Mouse (Mus musculus) forebrain, embryonic 14.5 days (tissue): ENCODE measurements at regions not wholly inside any gene's neighbourhood (a gene's known extent, or its start where the extent isn't known, plus 50 kb on each side); places are given as distances from the start of the nearest gene placed in this dataset.

Experiments
- ATAC-seq: fragments of 200-750 bp; cut with Nextera tagmentation; 2 replicates; pipeline ENCODE4 v1.8.0; 2017; ENCODE audit warnings: mild to moderate bottlenecking, moderate library complexity
- DNase-seq: peaks from one replicate; pipeline ENCODE4 v3.0.0-alpha.2; 2015; ENCODE audit warnings: low spot score
- H3K27ac ChIP-seq: fragments of 300-500 bp; sonication (generic); 2 replicates; pipeline ENCODE4 v1.5.1; 2014; ENCODE audit warnings: low read depth, mild to moderate bottlenecking, control low read depth, low read length, moderate library complexity
- H3K27me3 ChIP-seq: fragments of 300-500 bp; sonication (generic); replicated peaks from 2 replicates; pipeline ENCODE4 v1.6.1; 2014; ENCODE audit warnings: low read length, control low read depth, mixed read lengths; ENCODE audit not compliant: control insufficient read depth, insufficient read depth
- H3K36me3 ChIP-seq: fragments of 300-500 bp; sonication (generic); 2 replicates; pipeline ENCODE4 v1.6.1; 2014; ENCODE audit warnings: low read length, control low read depth; ENCODE audit not compliant: control insufficient read depth, insufficient read depth
- H3K4me1 ChIP-seq: fragments of 300-500 bp; sonication (generic); 2 replicates; pipeline ENCODE4 v1.6.1; 2014; ENCODE audit warnings: antibody characterized with exemption, low read length, control low read depth; ENCODE audit not compliant: control insufficient read depth, insufficient read depth
- H3K4me2 ChIP-seq: fragments of 300-500 bp; sonication (generic); 2 replicates; pipeline ENCODE4 v1.6.1; 2014; ENCODE audit warnings: mild to moderate bottlenecking, control low read depth, low read length
- H3K4me3 ChIP-seq: fragments of 300-500 bp; sonication (generic); 2 replicates; pipeline ENCODE4 v1.5.1; 2014; ENCODE audit warnings: low read depth, low read length, control low read depth
- H3K9ac ChIP-seq: fragments of 300-500 bp; sonication (generic); 2 replicates; pipeline ENCODE4 v1.6.1; 2014; ENCODE audit warnings: mild to moderate bottlenecking, low read length, control low read depth, moderate library complexity
- H3K9me3 ChIP-seq: fragments of 300-500 bp; sonication (generic); replicated peaks from 2 replicates; pipeline ENCODE4 v1.6.1; 2016; ENCODE audit warnings: low read length, control low read depth, mixed read lengths; ENCODE audit not compliant: control insufficient read depth
- WGBS: fragments of 180-500 bp; shearing (Covaris S2); extraction: QIAGEN DNeasy Blood & Tissue Kit; methylation state at CpG from one replicate; pipeline ENCODE4 v1.1.7; 2014; 5-methylcytosine and 5-hydroxymethylcytosine counted together

DNA sequence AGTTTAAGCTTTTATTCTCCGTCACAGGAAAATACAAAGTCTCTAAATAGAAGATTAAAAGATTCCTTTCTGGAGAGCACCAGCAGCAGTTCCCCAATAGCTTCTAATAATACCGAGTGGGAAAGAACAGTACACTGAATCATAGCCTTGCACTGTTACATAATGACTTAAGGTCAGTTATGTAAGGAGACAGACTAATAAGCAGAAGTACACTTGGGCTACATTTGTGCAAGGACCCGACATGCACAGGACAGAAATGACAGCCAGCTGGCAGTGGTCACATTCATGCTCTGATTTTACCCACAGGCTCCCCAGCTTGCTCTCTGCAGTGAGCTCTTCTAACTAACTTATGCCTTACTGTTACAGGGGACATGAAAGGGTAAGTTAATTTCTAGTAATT is 212.4 kb upstream of the Htr2a start:
- DNase-seq = no peak
- 50% methylated on average over 3 of the region's 3 CpGs for WGBS

DNA sequence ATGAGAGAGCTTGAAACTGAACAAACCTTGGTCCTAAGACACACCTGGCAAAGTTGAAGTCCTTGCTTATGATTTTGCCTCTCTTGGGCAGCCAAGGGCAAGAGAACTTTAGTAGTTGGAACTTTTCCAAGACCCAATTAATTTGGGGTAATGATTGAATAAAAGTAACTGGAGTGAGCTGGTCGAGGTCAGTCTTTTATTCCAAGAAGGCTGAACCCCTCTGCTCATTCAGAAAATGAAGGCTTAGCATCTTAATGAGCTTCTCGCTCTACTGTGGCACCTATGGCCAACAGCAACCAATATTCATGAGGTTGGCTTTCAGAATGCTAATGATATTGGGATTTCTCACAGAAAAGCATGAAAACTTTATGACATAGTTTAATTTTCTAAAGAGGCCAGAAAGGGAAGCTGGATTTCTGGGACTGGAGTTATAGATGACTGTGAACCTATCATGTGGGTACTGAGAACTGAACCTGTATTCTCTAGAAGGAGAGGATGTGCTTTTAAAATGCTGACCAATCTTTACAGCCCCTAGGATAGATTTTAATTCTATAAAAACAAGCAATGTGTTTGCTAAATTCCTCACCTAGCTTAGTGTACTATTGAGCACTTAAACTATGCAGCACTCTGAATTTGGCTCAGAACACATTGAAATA is 176.5 kb upstream of the Htr2a start:
- Histone ChIP-seq H3K27ac (no peak overlapping the region), H3K4me3 (no peak overlapping the region), H3K9ac (no peak overlapping the region), H3K4me2 (no peak overlapping the region), H3K27me3 (no peaks in the 10 kb centered on the region), H3K36me3 (no peaks in the 10 kb centered on the region), H3K9me3 (no peaks in the 10 kb centered on the region), H3K4me1 (no peaks in the 10 kb centered on the region)
- peak; percentile 83 for DNase-seq
- ATAC-seq = peak; percentile 87
- WGBS = 4% methylated on average over 2 of the region's 2 CpGs

More for the DNA sequence above, 212.4 kb upstream of the Htr2a start:
- Histone ChIP-seq H3K9ac (no peak overlapping the region), H3K27me3 (no peaks in the 10 kb centered on the region), H3K27ac (no peak overlapping the region), H3K4me2 (no peak overlapping the region), H3K36me3 (no peaks in the 10 kb centered on the region), H3K4me3 (no peak overlapping the region), H3K9me3 (no peaks in the 10 kb centered on the region), H3K4me1 (no peaks in the 10 kb centered on the region)
- no peak for ATAC-seq

DNA sequence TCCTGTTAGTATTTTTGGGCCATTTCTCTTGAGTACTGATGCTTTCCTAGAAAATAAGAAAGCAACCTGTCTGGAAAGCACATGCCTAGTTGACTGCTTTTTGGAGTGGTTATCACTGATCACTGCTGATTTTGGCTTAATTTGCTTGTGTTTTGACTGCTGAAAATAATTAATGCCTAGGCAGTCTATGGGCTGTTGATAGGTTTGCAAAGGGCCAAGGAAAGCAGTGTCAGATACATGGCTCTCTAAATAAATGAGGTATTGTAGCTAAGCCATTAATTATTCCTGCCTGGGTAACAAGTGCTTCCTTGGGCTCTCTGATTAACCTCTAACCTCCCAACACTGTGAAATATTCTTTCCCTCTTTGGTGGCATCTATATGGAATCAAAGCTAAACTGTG is 145.1 kb upstream of the Htr2a start:
- Histone ChIP-seq H3K27ac (no peak overlapping the region), H3K4me1 (no peaks in the 10 kb centered on the region), H3K4me2 (no peak overlapping the region), H3K4me3 (no peak overlapping the region), H3K27me3 (no peaks in the 10 kb centered on the region), H3K9me3 (no peaks in the 10 kb centered on the region), H3K9ac (no peak overlapping the region), H3K36me3 (no peaks in the 10 kb centered on the region)
- ATAC-seq = peak; percentile 80; the same call in 1 of the 2 replicates
- peak; percentile 61 for DNase-seq

DNA sequence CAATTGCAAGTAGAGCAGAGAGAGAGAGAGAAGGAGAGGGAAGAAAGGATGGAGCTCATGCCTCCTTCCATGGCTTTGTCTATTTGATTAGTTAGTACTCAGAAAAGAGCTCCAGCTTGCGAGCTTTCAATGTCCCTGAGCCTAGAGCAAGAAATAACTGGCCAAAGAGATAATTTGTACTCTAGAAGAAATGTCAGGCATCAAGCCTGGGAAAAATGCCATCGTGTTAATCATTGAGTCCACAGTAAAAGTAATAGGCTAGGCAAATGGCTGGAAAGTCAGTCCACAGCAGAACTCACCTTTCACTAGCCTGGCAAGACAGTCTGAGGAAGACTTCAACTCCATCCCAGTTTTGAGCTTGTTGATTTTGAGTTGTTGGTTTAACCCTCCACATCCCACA is 129.1 kb upstream of the Htr2a start:
- Histone ChIP-seq H3K27me3 (no peaks in the 10 kb centered on the region), H3K27ac (no peak overlapping the region), H3K9me3 (no peaks in the 10 kb centered on the region), H3K36me3 (no peaks in the 10 kb centered on the region), H3K4me3 (no peak overlapping the region), H3K9ac (no peak overlapping the region), H3K4me1 (no peaks in the 10 kb centered on the region), H3K4me2 (no peak overlapping the region)
- no peak for DNase-seq
- ATAC-seq = no peak
- WGBS = 81% methylated on average over 2 of the region's 2 CpGs

- DNase-seq (no peak), ATAC-seq (no peak)
- WGBS = 96% methylated on average over 3 of the region's 3 CpGs
- Histone ChIP-seq H3K4me3 (no peak overlapping the region), H3K4me2 (no peak overlapping the region), H3K9me3 (no peaks in the 10 kb centered on the region), H3K27me3 (no peaks in the 10 kb centered on the region), H3K27ac (no peak overlapping the region), H3K9ac (no peak overlapping the region), H3K36me3 (no peaks in the 10 kb centered on the region), H3K4me1 (no peaks in the 10 kb centered on the region)
These were observed 124.2 kb upstream of the Htr2a start for GRCm38 (mm10) chr14:74516451-74516850.

DNA sequence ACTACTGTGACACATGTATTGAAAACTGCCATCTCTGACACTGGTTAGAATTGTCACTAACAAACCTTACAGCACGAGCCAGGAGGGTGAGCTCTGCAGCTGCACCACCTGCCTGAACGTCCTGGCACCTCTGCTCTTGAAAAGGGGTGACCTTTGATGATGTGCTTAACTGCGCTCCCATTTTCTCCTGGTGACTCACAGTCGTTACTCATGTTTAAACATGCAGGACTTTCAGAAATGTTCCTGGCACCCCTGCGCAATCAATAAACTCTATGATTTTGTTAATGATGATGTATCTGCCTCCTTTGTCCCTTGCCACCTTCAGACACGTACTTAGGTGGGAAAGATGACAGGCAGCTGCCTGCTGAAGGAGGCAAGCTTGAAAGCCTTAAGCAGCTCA is 121.1 kb upstream of the Htr2a start:
- Histone ChIP-seq H3K4me2 (no peak overlapping the region), H3K9ac (no peak overlapping the region), H3K27ac (no peak overlapping the region), H3K9me3 (no peaks in the 10 kb centered on the region), H3K4me3 (no peak overlapping the region), H3K36me3 (no peaks in the 10 kb centered on the region), H3K4me1 (no peaks in the 10 kb centered on the region), H3K27me3 (no peaks in the 10 kb centered on the region)
- 72% methylated on average over 6 of the region's 6 CpGs for WGBS
- ATAC-seq (no peak), DNase-seq (no peak)

DNA sequence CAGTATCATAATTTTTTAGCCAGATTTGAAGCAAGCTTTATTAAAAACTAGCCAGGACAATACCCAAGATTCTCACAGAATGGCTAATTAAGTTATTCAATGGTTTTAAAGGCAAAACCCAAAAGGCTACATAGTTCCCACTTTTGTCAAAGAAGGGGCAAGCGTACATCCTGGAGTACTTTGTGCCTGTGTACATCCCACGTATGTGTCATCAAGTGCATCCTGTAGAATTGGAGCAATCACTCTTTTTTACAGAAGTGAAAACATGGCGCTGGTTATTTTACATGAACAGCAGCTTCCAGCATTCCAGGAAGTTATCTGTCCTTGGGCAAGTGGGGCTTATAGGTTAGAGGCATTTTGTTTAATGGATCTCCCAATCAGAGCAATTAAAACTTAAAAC is 119.0 kb upstream of the Htr2a start:
- H3K4me1 ChIP-seq = no peaks in the 10 kb centered on the region
- H3K4me3 ChIP-seq = no peak overlapping the region
- no peak overlapping the region for H3K4me2 ChIP-seq
- H3K36me3 ChIP-seq = no peaks in the 10 kb centered on the region
- ATAC-seq (no peak), DNase-seq (no peak)
- no peaks in the 10 kb centered on the region for H3K9me3 ChIP-seq
- 94% methylated on average over 3 of the region's 3 CpGs for WGBS
- H3K27ac ChIP-seq = no peak overlapping the region
- no peak overlapping the region for H3K9ac ChIP-seq
- H3K27me3 ChIP-seq = no peaks in the 10 kb centered on the region

- H3K27ac ChIP-seq = no peak overlapping the region
- H3K4me2 ChIP-seq = no peak overlapping the region
- no peaks in the 10 kb centered on the region for H3K4me1 ChIP-seq
- H3K9ac ChIP-seq = no peak overlapping the region
- DNase-seq (no peak), ATAC-seq (no peak)
- no peaks in the 10 kb centered on the region for H3K9me3 ChIP-seq
- 62% methylated on average over 4 of the region's 4 CpGs for WGBS
- H3K27me3 ChIP-seq = no peaks in the 10 kb centered on the region
- no peaks in the 10 kb centered on the region for H3K36me3 ChIP-seq
- H3K4me3 ChIP-seq = no peak overlapping the region
These were observed 113.4 kb upstream of the Htr2a start for GRCm38 (mm10) chr14:74527246-74527645.

DNA sequence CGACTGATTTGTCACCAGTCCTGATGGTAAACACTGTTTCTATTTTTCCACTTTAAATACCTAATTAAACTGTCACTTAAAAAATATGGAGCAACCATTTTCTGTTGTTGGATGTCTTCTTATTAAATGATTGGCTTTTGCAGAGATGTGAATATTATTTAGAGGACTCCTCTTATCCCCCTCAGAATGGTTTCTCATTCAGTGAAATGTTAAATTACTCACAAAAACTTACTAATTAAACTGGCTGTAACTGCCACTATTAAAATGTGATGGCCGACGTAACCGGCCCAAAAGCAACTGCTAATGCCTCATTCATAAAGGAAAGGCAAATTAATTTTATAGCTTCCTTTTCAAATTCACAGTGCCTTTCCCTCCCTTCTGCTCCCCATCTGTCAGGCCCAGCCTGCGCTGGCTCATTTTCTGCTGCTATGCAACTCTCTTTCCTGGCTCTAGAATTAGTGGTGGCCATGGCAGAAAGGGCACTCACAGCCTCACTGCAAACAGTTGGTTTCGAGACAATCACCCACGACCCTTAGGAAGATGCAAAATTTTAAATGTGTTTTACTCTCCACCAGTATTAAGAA is 111.2 kb upstream of the Htr2a start:
- no peak overlapping the region for H3K4me2 ChIP-seq
- no peak overlapping the region for H3K27ac ChIP-seq
- no peaks in the 10 kb centered on the region for H3K4me1 ChIP-seq
- no peaks in the 10 kb centered on the region for H3K9me3 ChIP-seq
- DNase-seq = peak; percentile 70
- WGBS = 56% methylated on average over 7 of the region's 7 CpGs
- no peak overlapping the region for H3K9ac ChIP-seq
- peak; percentile 75; the same call in 1 of the 2 replicates for ATAC-seq
- H3K27me3 ChIP-seq = no peaks in the 10 kb centered on the region
- H3K36me3 ChIP-seq = no peaks in the 10 kb centered on the region
- H3K4me3 ChIP-seq = no peak overlapping the region
